Mouse (Mus musculus) ES-E14 (cell line): ENCODE measurements around the gene Itpr1. TPM values are rescaled to one million over a fixed set of nuclear protein-coding genes. Genes with fewer than 3 reads are reported as not detected.

ENCODE experiments used
- DNase-seq: peaks from one replicate; pipeline ENCODE4 v3.0.0-alpha.2; 2013; ENCODE audit warnings: low read depth, low spot score
- H3K27ac ChIP-seq: 2 replicates; pipeline ENCODE4 v1.5.1; 2012; ENCODE audit warnings: low read depth, mild to moderate bottlenecking, low read length, moderate library complexity, mixed read lengths; ENCODE audit not compliant: poor library complexity, insufficient read depth, severe bottlenecking
- H3K36me3 ChIP-seq: 2 replicates; pipeline ENCODE4 v1.6.1; 2012; ENCODE audit warnings: mild to moderate bottlenecking, low read length, moderate library complexity, mixed read lengths; ENCODE audit not compliant: control insufficient read depth, poor library complexity, insufficient read depth, severe bottlenecking
- H3K4me1 ChIP-seq, 2 experiments: fragments of 150-350 bp in 1 of 2; sonication (generic) in 1 of 2; 2 replicates each; pipeline ENCODE4 v1.6.1; 2012; ENCODE audit warnings: low read length in 2 of 2, mild to moderate bottlenecking in 1 of 2, mixed read lengths in 1 of 2; ENCODE audit not compliant: control insufficient read depth in 2 of 2, insufficient read depth in 2 of 2, poor library complexity in 1 of 2
- H3K4me3 ChIP-seq, 2 experiments: fragments of 150-350 bp in 1 of 2; sonication (generic) in 1 of 2; 2 replicates each; pipeline ENCODE4 v1.5.1; 2012; ENCODE audit warnings: low read length in 2 of 2, low read depth in 1 of 2, mild to moderate bottlenecking in 1 of 2, mixed read lengths in 1 of 2; ENCODE audit not compliant: insufficient read depth in 1 of 2, poor library complexity in 1 of 2, severe bottlenecking in 1 of 2
- H3K9ac ChIP-seq: 2 replicates; pipeline ENCODE4 v1.6.1; 2012; ENCODE audit warnings: low read depth, mild to moderate bottlenecking, low read length, mixed read lengths; ENCODE audit not compliant: poor library complexity, insufficient read depth, severe bottlenecking
- H3K9me3 ChIP-seq: fragments of 150-350 bp; sonication (generic); 2 replicates; pipeline ENCODE4 v1.6.1; 2012; ENCODE audit warnings: low read depth, mild to moderate bottlenecking, low read length; ENCODE audit not compliant: control insufficient read depth, insufficient read depth
- CHD2 ChIP-seq: IDR thresholded peaks from 2 replicates; pipeline ENCODE4 v1.6.1; 2014; ENCODE audit warnings: mild to moderate bottlenecking, low read depth, low read length, inconsistent platforms
- HCFC1 ChIP-seq: IDR thresholded peaks from 2 replicates; pipeline ENCODE4 v1.6.1; 2012; ENCODE audit warnings: low read length, inconsistent platforms, borderline replicate concordance; ENCODE audit not compliant: insufficient read depth
- MAFK ChIP-seq: IDR thresholded peaks from 2 replicates; pipeline ENCODE4 v1.6.1; 2014; ENCODE audit warnings: mild to moderate bottlenecking, low read depth, low read length, inconsistent platforms; ENCODE audit not compliant: insufficient read depth
- ZC3H11A ChIP-seq: IDR thresholded peaks from 2 replicates; pipeline ENCODE4 v1.6.1; 2012; ENCODE audit warnings: low read depth, mild to moderate bottlenecking, inconsistent platforms, low read length, borderline replicate concordance
- ZNF384 ChIP-seq: IDR thresholded peaks from 2 replicates; pipeline ENCODE4 v1.6.1; 2012; ENCODE audit warnings: low read depth, low read length, inconsistent platforms
- in situ Hi-C, 2 experiments: fragments of 600-800 bp; cut with MboI; formaldehyde crosslinking; loops; one replicate each; pipeline ENCODE4 v1.15.1; 2025; ENCODE audit warnings: low sequenced_read_pairs in 2 of 2, inconsistent platforms in 1 of 2; ENCODE audit not compliant: unreplicated experiment in 2 of 2
- total RNA-seq: library from RNA; depleted of rRNA; stranded (reverse); fragments of 300-350 nt; gene quantifications from 2 replicates; pipeline ENCODE4 v1.2.3, GENCODE M21; 2012

The Itpr1 gene
- total RNA-seq, 1 experiment = 52.8 TPM

DNA sequence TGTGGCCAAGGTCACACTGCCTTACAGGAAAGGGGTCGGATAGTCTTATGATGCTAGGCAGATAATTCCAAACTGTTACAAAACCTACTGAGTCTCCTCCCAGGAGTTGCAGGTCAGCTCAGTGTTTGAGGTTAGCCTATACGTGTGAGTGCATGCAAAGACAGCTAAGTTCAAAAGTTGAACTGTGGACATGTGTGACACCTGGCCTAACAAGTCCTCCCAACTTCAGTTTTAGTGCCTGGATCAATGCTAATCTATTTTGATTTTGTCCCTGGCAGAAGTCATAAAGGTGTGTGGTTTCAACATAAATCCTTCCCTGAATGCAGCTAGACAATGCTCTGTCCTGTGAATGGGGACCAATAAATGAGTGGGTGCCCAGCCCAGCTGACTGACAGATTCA lies 167.3 kb downstream of the Itpr1 start:
- no peak for DNase-seq
- H3K4me3 ChIP-seq = no peak overlapping the region
- peaks cover 12% of the 10 kb centered on the region; the same call in 1 of the 2 replicates for H3K36me3 ChIP-seq
- no peak overlapping the region for H3K27ac ChIP-seq
- H3K9ac ChIP-seq = no peak overlapping the region
- TF ChIP-seq ZNF384 (no peak), ZC3H11A (no peak), HCFC1 (no peak), MAFK (no peak), CHD2 (no peak)
- no peaks in the 10 kb centered on the region for H3K4me1 ChIP-seq
- H3K9me3 ChIP-seq = no peaks in the 10 kb centered on the region
- in situ Hi-C loops = loop anchor here in 1 of 2 experiments (25.0 kb wide), 1 partner anchor 268 kb away; no protein-coding TSS in a partner anchor

DNA sequence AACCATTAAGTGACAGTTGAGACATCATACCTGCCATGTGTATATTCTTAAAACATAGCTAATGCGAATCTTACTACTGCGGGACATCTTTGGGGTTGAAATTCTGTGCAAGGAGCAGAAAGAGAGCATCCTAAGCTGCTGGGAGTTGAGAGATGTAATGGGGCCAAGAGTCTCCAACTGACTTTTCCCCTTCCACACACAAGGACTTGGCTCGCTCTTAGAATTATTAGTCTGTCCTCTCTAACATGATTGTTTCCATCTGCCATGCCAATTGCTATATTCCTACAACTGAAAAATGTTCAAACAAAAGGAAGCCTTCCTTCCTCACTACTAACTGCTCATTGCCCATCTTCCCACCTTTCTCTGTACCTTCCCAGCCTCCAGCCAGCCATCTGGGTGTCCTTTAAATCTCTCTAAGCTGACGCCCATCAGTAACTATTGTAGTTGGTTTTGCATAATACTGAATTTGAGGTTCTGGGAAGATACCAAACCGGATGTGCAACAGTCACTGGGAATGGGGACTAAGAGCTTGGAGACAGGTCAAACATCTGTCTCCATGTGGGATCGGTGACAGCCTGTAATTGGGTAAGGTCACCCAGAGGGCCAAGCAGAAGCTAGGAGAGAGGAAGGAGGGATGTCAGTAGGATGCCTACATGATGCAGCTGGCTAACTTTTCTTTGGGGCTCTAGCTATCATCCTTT lies 177.9 kb downstream of the Itpr1 start:
- Histone ChIP-seq H3K4me1 (no peaks in the 10 kb centered on the region), H3K4me3 (no peak overlapping the region), H3K36me3 (peaks cover 8% of the 10 kb centered on the region; the same call in 1 of the 2 replicates), H3K9ac (no peak overlapping the region), H3K9me3 (no peaks in the 10 kb centered on the region), H3K27ac (no peak overlapping the region)
- TF ChIP-seq ZNF384 (no peak), ZC3H11A (no peak), HCFC1 (no peak), MAFK (no peak), CHD2 (no peak)
- in situ Hi-C loops = loop anchor here in 1 of 2 experiments (25.0 kb wide), 1 partner anchor 278 kb away; no protein-coding TSS in a partner anchor
- DNase-seq = no peak

DNA sequence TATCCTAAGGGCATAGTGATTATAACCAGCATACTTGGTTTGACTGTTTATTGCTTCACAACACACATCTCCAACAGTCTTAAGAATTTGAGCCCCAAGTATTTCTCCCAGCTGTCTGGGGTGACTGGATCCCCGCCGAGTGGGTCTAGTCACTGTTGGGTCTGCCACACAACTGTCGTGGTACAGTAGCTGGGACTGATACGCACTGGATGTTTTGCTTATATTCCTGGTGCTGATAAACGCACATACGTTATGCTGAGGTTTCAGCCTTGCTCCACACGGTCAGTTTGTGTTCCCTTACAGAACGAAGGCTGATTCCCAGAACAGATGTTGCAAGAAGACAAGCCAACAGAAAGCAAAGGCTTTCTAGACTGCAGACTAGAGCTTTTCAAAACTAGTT lies 180.2 kb downstream of the Itpr1 start:
- no peaks in the 10 kb centered on the region for H3K4me1 ChIP-seq
- no peak overlapping the region for H3K9ac ChIP-seq
- no peak for TF ChIP-seq HCFC1
- no peak for TF ChIP-seq ZNF384
- TF ChIP-seq CHD2 = no peak
- TF ChIP-seq ZC3H11A = no peak
- no peak for TF ChIP-seq MAFK
- DNase-seq = no peak
- peaks cover 17% of the 10 kb centered on the region; the same call in 1 of the 2 replicates for H3K36me3 ChIP-seq
- in situ Hi-C loops = loop anchor here in 1 of 2 experiments (25.0 kb wide), 1 partner anchor 281 kb away; no protein-coding TSS in a partner anchor
- H3K27ac ChIP-seq = no peak overlapping the region
- H3K4me3 ChIP-seq = no peak overlapping the region
- no peaks in the 10 kb centered on the region for H3K9me3 ChIP-seq

DNA sequence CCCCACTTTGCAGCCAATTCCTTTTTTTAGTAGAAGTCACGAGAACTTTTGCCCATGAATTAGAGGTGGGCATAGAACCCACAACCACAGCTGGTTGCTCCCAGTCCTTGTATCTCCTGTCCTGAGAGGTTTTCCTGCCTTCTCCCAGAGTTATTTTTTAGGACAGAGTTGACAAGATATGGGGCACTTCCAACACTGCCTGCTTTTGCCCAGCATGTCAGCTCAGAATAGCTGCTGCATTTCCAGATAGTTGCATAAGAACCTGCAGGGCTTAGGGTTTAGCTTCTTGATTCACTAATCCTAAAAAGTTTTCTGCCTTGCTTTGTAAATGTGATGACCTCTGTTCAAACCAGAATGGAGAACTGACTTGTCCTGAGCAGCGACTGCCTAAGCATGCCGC lies 185.1 kb downstream of the Itpr1 start:
- peaks cover 20% of the 10 kb centered on the region; the same call in 1 of the 2 replicates for H3K36me3 ChIP-seq
- no peaks in the 10 kb centered on the region for H3K9me3 ChIP-seq
- in situ Hi-C loops = loop anchor here in 1 of 2 experiments (25.0 kb wide), 1 partner anchor 286 kb away; no protein-coding TSS in a partner anchor
- H3K27ac ChIP-seq = no peak overlapping the region
- no peak overlapping the region for H3K9ac ChIP-seq
- no peaks in the 10 kb centered on the region for H3K4me1 ChIP-seq
- no peak for DNase-seq
- TF ChIP-seq ZC3H11A (no peak), CHD2 (no peak), ZNF384 (no peak), HCFC1 (no peak), MAFK (no peak)
- no peak overlapping the region for H3K4me3 ChIP-seq
